Mouse (Mus musculus) ES-Bruce4 (cell line): ENCODE measurements around the gene Ptprr.

Experiments
- CTCF ChIP-seq: IDR thresholded peaks from one replicate; pipeline ENCODE4 v1.8.1; 2011; ENCODE audit warnings: low read depth, low read length
- POLR2A ChIP-seq: IDR thresholded peaks from one replicate; pipeline ENCODE4 v1.8.1; 2011; ENCODE audit warnings: low read length; ENCODE audit not compliant: insufficient read depth

DNA sequence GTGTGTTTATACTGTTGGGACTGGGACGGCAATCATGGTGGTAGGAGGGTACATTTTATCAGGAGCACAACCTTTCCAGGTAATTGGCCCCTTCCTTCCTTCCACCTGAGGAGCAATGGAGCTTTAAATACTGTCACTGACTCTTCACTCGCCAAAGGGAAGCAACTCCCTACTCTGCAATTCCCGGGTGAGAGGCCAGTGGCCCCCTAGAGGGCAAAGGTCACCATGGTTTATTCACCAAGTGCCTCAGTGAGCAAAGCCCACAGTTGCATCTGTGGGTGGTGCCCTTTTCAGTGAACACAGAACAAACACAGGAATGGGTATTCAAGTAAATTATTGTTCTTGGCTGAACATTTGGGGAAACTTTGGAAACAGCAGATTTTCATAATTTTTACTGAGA is 194.1 kb downstream of the Ptprr start:
- no peak for TF ChIP-seq POLR2A
- no peak for TF ChIP-seq CTCF
